In the genomic region with DNA sequence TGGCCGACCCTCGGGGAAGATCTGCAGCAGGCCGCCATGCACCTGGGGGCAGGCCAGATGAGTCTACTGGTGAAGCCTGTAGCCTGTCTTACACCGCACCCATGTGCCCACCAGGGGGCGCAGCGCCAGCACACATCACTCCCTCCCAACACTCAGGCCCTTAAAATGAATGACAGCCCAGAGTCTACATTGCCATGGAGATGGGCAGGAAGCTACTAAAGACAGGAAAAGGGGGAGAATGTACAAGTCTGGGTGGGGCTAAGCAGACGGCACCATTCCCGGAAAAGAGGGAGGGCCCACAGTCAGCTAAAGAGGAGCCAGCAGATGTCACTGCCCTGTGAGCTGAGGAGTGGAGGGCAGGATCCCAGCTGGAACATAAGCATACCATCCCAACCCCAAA, we compare ENCODE assay signal across 8 mouse cellular contexts. TPM values are rescaled to one million over a fixed set of nuclear protein-coding genes. Genes with fewer than 3 reads are reported as not detected.
DNase-seq lines count a peak whose midpoint lies in the region; ATAC-seq and TF ChIP-seq lines count a peak whose summit lies in the region.

No protein-coding gene starts in this region.

- WGBS in lung, embryonic 16.5 days: 7% methylated on average over 8 of the region's 8 CpGs

- H3K4me3 ChIP-seq in MEL (ENCODE audit: control insufficient read depth in 1 of 2, insufficient read depth in 1 of 2, low read depth in 2 of 2, low read length in 2 of 2): no peak overlapping the region
- H3K4me3 ChIP-seq in lung, embryonic 16.5 days (ENCODE audit: low read length): no peak overlapping the region

- no peaks in the 10 kb centered on the region for H3K36me3 ChIP-seq in MEL (ENCODE audit: control insufficient read depth in 1 of 2, insufficient read depth in 2 of 2, low read length in 2 of 2)
- H3K36me3 ChIP-seq in lung, embryonic 16.5 days (ENCODE audit: control insufficient read depth, insufficient read depth, low read length): peaks cover 26% of the 10 kb centered on the region

- H3K79me2 ChIP-seq in MEL (ENCODE audit: control insufficient read depth, insufficient read depth, low read length, poor library complexity): peaks cover 1% of the 10 kb centered on the region; the same call in 1 of the 2 replicates

- H3K9me3 ChIP-seq in MEL (replicated peaks; ENCODE audit: insufficient read depth, low read length): no peaks in the 10 kb centered on the region
- no peaks in the 10 kb centered on the region for H3K9me3 ChIP-seq in lung, embryonic 16.5 days (ENCODE audit: control insufficient read depth, low read length)

- ATAC-seq in hematopoietic stem cell, adult 5-6 weeks (replicated peaks in 1 of 2; ENCODE audit: insufficient read depth in 1 of 2, low FRiP score in 2 of 2, low TSS enrichment in 1 of 2, low read depth in 1 of 2, poor library complexity in 2 of 2, severe bottlenecking in 2 of 2): peak; percentile 87
- ATAC-seq in lung, embryonic 16.5 days (ENCODE audit: low read depth): peak; percentile 95

- no peaks in the 10 kb centered on the region for H3K27me3 ChIP-seq in MEL (ENCODE audit: control insufficient read depth in 1 of 2, insufficient read depth in 2 of 2, low read length in 2 of 2)
- no peaks in the 10 kb centered on the region for H3K27me3 ChIP-seq in lung, embryonic 16.5 days (ENCODE audit: control insufficient read depth, insufficient read depth, low read depth, low read length)

- no peak overlapping the region for H3K27ac ChIP-seq in MEL (ENCODE audit: control insufficient read depth, low read depth, low read length)
- peak overlapping the region; percentile 7; the same call in 1 of the 2 replicates for H3K27ac ChIP-seq in lung, embryonic 16.5 days (ENCODE audit: low read length)

- no peak for TF ChIP-seq EP300 in MEL (IDR thresholded peaks at IDR 0.05; ENCODE audit: low read depth in 1 of 2, low read length in 2 of 2)

- H3K4me1 ChIP-seq in MEL (ENCODE audit: control insufficient read depth in 1 of 2, insufficient read depth in 2 of 2, low read length in 2 of 2): no peaks in the 10 kb centered on the region
- peaks cover 37% of the 10 kb centered on the region for H3K4me1 ChIP-seq in lung, embryonic 16.5 days (replicated peaks; ENCODE audit: control insufficient read depth, insufficient read depth, low read length)

- peak; percentile 59 for TF ChIP-seq RAD21 in MEL (IDR thresholded peaks at IDR 0.05; ENCODE audit: low read depth, low read length)

- no peak for TF ChIP-seq POLR2A in MEL (IDR thresholded peaks at IDR 0.05; ENCODE audit: control insufficient read depth in 1 of 2, insufficient read depth in 1 of 2, low read depth in 1 of 2, low read length in 2 of 2, poor library complexity in 1 of 2)

- peak; percentile 90 to 93 (median 90) for TF ChIP-seq CTCF in MEL (IDR thresholded peaks at IDR 0.05 in 2 of 3, conservative IDR thresholded peaks at IDR 0.05 in 1 of 3; ENCODE audit: control insufficient read depth in 1 of 3, insufficient read depth in 1 of 3, low read depth in 2 of 3, low read length in 3 of 3, poor library complexity in 1 of 3, severe bottlenecking in 1 of 3)

- DNase-seq in MEL (ENCODE audit: low read depth, low spot score): peak; percentile 84
- DNase-seq in cerebellum, adult 18-20 months: peak; percentile 81 to 89
- peak; percentile 85 for DNase-seq in forelimb bud, embryonic 11.5 days (ENCODE audit: low read depth, low spot score)
- DNase-seq in layer of hippocampus, adult 9-11 months: peak; percentile 94
- peak; percentile 44 for DNase-seq in ovary, postnatal 10 days (ENCODE audit: low spot score)
- DNase-seq in thymus, postnatal 10 days (ENCODE audit: low spot score in 2 of 2): peak; percentile 84 to 92

- H3K4me2 ChIP-seq in lung, embryonic 16.5 days (ENCODE audit: low read depth, low read length): no peak overlapping the region

- no peak overlapping the region for H3K9ac ChIP-seq in MEL (ENCODE audit: control insufficient read depth, low read depth, low read length, poor library complexity, severe bottlenecking)
- H3K9ac ChIP-seq in lung, embryonic 16.5 days (ENCODE audit: low read length): no peak overlapping the region

TF ChIP-seq in MEL, 35 proteins besides CTCF, POLR2A, EP300 and RAD21 (continues in another document):
- TF ChIP-seq CHD2 (IDR thresholded peaks at IDR 0.05; ENCODE audit: low read length): no peak
- TF ChIP-seq TCF12 (IDR thresholded peaks at IDR 0.05; ENCODE audit: low read depth, low read length): no peak
- TF ChIP-seq NELFE (IDR thresholded peaks at IDR 0.05; ENCODE audit: low read depth, low read length): no peak
- TF ChIP-seq MAZ (IDR thresholded peaks at IDR 0.05; ENCODE audit: low read depth, low read length): 0 out of 2 replicates have a peak, but pooled peaks have one; percentile 34
- no peak for TF ChIP-seq ETS1 (IDR thresholded peaks at IDR 0.05; ENCODE audit: low read depth, low read length)
- peak; percentile 74 for TF ChIP-seq SIN3A (IDR thresholded peaks at IDR 0.05; ENCODE audit: low read length)
- no peak for TF ChIP-seq TBP (IDR thresholded peaks at IDR 0.05; ENCODE audit: low read depth, low read length)
- TF ChIP-seq MXI1 (IDR thresholded peaks at IDR 0.05; ENCODE audit: low read depth, low read length): no peak
- no peak for TF ChIP-seq E2F4 (IDR thresholded peaks at IDR 0.05; ENCODE audit: borderline replicate concordance, low read depth, low read length)
- TF ChIP-seq GABPA (IDR thresholded peaks at IDR 0.05; ENCODE audit: low read depth, low read length): no peak
- no peak for TF ChIP-seq GATA1 (IDR thresholded peaks at IDR 0.05; ENCODE audit: low read depth, low read length)
- no peak for TF ChIP-seq MAX (IDR thresholded peaks at IDR 0.05; ENCODE audit: low read length)
- TF ChIP-seq HCFC1 (IDR thresholded peaks at IDR 0.05; ENCODE audit: low read depth, low read length): peak; percentile 30; the same call in 1 of the 2 replicates
- TF ChIP-seq UBTF (IDR thresholded peaks at IDR 0.05; ENCODE audit: borderline replicate concordance, insufficient read depth, low read depth, low read length): no peak
- TF ChIP-seq MEF2A (IDR thresholded peaks at IDR 0.05; ENCODE audit: extremely low read depth, insufficient replicate concordance, low read depth, low read length, poor library complexity, severe bottlenecking): no peak
- TF ChIP-seq MYC (IDR thresholded peaks at IDR 0.05; ENCODE audit: low read depth, low read length): peak; percentile 69; the same call in 1 of the 2 replicates
- TF ChIP-seq USF2 (IDR thresholded peaks at IDR 0.05; ENCODE audit: borderline replicate concordance in 1 of 2, insufficient read depth in 1 of 2, low read depth in 1 of 2, low read length in 2 of 2): no peak
- TF ChIP-seq ZNF384 (IDR thresholded peaks at IDR 0.05; ENCODE audit: low read depth, low read length): no peak
- no peak for TF ChIP-seq BHLHE40 (IDR thresholded peaks at IDR 0.05; ENCODE audit: borderline replicate concordance, low read depth, low read length)
- peak; percentile 39; the same call in 1 of the 2 replicates for TF ChIP-seq ZC3H11A (IDR thresholded peaks at IDR 0.05; ENCODE audit: low read depth, low read length)
- TF ChIP-seq POLR2AphosphoS5 (IDR thresholded peaks at IDR 0.05; ENCODE audit: borderline replicate concordance, low read depth, low read length): no peak
- no peak for TF ChIP-seq KAT2A (conservative IDR thresholded peaks at IDR 0.05; ENCODE audit: low read depth, low read length)
- no peak for TF ChIP-seq RCOR1 (IDR thresholded peaks at IDR 0.05; ENCODE audit: low read depth, low read length)
- no peak for TF ChIP-seq JUND (IDR thresholded peaks at IDR 0.05; ENCODE audit: low read depth, low read length)
- TF ChIP-seq ZKSCAN1 (IDR thresholded peaks at IDR 0.05; ENCODE audit: low read depth, low read length): no peak
- no peak for TF ChIP-seq CHD1 (IDR thresholded peaks at IDR 0.05; ENCODE audit: low read depth, low read length)
- no peak for TF ChIP-seq NRF1 (IDR thresholded peaks at IDR 0.05; ENCODE audit: insufficient read depth, low read depth, low read length, poor library complexity, severe bottlenecking)
- no peak for TF ChIP-seq TAL1 (IDR thresholded peaks at IDR 0.05; ENCODE audit: low read length)
- no peak for TF ChIP-seq ELF1 (IDR thresholded peaks at IDR 0.05; ENCODE audit: low read depth, low read length)

RNA-seq across cellular contexts. Expression of a gene that starts 6.4 kb away (rescaled TPM):
- total RNA-seq in MEL (2012; rRNA removed): not detected in 2 replicates
- under 1 TPM in 1 of 2 experiments, not detected in 1; 0.28 TPM for polyA plus RNA-seq in MEL (2012; ENCODE audit: insufficient read depth in 1 of 2, insufficient read length in 2 of 2, low read depth in 1 of 2, low replicate concordance in 2 of 2, missing spikeins in 1 of 2)
- not detected in 2 replicates for total RNA-seq in hematopoietic stem cell, adult 5-6 weeks (2017)
- polyA plus RNA-seq in lung, embryonic 16.5 days (2015; fragmentation: Nextera tagmentation; extraction: Ambion mirVana): 0.18 TPM in 1 of 2 replicates, not detected in the other

RNA-seq across cellular contexts. Expression of a gene that starts 6.7 kb away (rescaled TPM):
- 61.8 and 69.5 TPM in 2 replicates for total RNA-seq in MEL (2012; rRNA removed)
- polyA plus RNA-seq in MEL (2012; ENCODE audit: insufficient read depth in 1 of 2, insufficient read length in 2 of 2, low read depth in 1 of 2, low replicate concordance in 2 of 2, missing spikeins in 1 of 2): 10 to 100 TPM in 1 of 2 experiments, not detected in 1; 80.1 TPM
- total RNA-seq in hematopoietic stem cell, adult 5-6 weeks (2017): 21.0 and 24.1 TPM in 2 replicates
- 68.8 and 72.9 TPM in 2 replicates for polyA plus RNA-seq in lung, embryonic 16.5 days (2015; fragmentation: Nextera tagmentation; extraction: Ambion mirVana)

RNA-seq across cellular contexts. Expression of a gene that starts 18.8 kb away (rescaled TPM):
- total RNA-seq in MEL (2012; rRNA removed): 6.7 and 9.7 TPM in 2 replicates
- 10 to 100 TPM in 1 of 2 experiments, not detected in 1; 32.6 TPM for polyA plus RNA-seq in MEL (2012; ENCODE audit: insufficient read depth in 1 of 2, insufficient read length in 2 of 2, low read depth in 1 of 2, low replicate concordance in 2 of 2, missing spikeins in 1 of 2)
- 15.4 and 21.1 TPM in 2 replicates for total RNA-seq in hematopoietic stem cell, adult 5-6 weeks (2017)
- 73.2 and 76.1 TPM in 2 replicates for polyA plus RNA-seq in lung, embryonic 16.5 days (2015; fragmentation: Nextera tagmentation; extraction: Ambion mirVana)

RNA-seq across cellular contexts. Expression of a gene that starts 21.0 kb away (rescaled TPM):
- total RNA-seq in MEL (2012; rRNA removed): not detected in 2 replicates
- under 1 TPM in 1 of 2 experiments, not detected in 1; 0.22 TPM for polyA plus RNA-seq in MEL (2012; ENCODE audit: insufficient read depth in 1 of 2, insufficient read length in 2 of 2, low read depth in 1 of 2, low replicate concordance in 2 of 2, missing spikeins in 1 of 2)
- not detected in 2 replicates for total RNA-seq in hematopoietic stem cell, adult 5-6 weeks (2017)
- polyA plus RNA-seq in lung, embryonic 16.5 days (2015; fragmentation: Nextera tagmentation; extraction: Ambion mirVana): 1.4 and 1.7 TPM in 2 replicates

RNA-seq across cellular contexts. Expression of a gene that starts 21.1 kb away (rescaled TPM):
- 2.0 and 2.1 TPM in 2 replicates for total RNA-seq in MEL (2012; rRNA removed)
- 1 to 10 TPM in 1 of 2 experiments, not detected in 1; 2.8 TPM for polyA plus RNA-seq in MEL (2012; ENCODE audit: insufficient read depth in 1 of 2, insufficient read length in 2 of 2, low read depth in 1 of 2, low replicate concordance in 2 of 2, missing spikeins in 1 of 2)
- total RNA-seq in hematopoietic stem cell, adult 5-6 weeks (2017): not detected in 2 replicates
- polyA plus RNA-seq in lung, embryonic 16.5 days (2015; fragmentation: Nextera tagmentation; extraction: Ambion mirVana): 170 and 185 TPM in 2 replicates

Comparison
In these comparisons a context has a peak if more than half of its experiments do, and no peak if none do; other contexts are left out.
1. DNase-seq: peak in every context shown above with its lines; median percentile 94 in layer of hippocampus, adult 9-11 months; 88 in thymus, postnatal 10 days; 85 in cerebellum, adult 18-20 months; 85 in forelimb bud, embryonic 11.5 days; 84 in MEL; 44 in ovary, postnatal 10 days.